Mouse (Mus musculus): Measurements from ENCODE around the gene Orm3. TPM values are rescaled to one million over a fixed set of nuclear protein-coding genes. Genes with fewer than 3 reads are reported as not detected.

Orm3 gene
- not detected in 2 replicates for polyA plus RNA-seq (2015; fragmentation: Nextera tagmentation; extraction: Ambion mirVana)

- no peak for DNase-seq (ENCODE audit: low spot score)
Observed at GRCm38 (mm10) chr4:63355877-63356665, at the start of gene Orm3. Gene Orm3, plus strand, starts transcription at chr4:63356162.

GRCm38 (mm10) chr4:63307175-63308062 lies 48.5 kb upstream of the Orm3 start:
- peak; percentile 77 for DNase-seq (ENCODE audit: low spot score)

- DNase-seq (ENCODE audit: low spot score) = no peak
Observed at GRCm38 (mm10) chr4:63308316-63308715, 47.6 kb upstream of the Orm3 start.

GRCm38 (mm10) chr4:63310247-63310855 lies 45.6 kb upstream of the Orm3 start:
- no peak for DNase-seq (ENCODE audit: low spot score)

- no peak for DNase-seq (ENCODE audit: low spot score)
Observed at GRCm38 (mm10) chr4:63311426-63311825, 44.5 kb upstream of the Orm3 start.

- no peak for DNase-seq (ENCODE audit: low spot score)
Observed at GRCm38 (mm10) chr4:63314063-63314462, 41.9 kb upstream of the Orm3 start.

- no peak for DNase-seq (ENCODE audit: low spot score)
Observed at GRCm38 (mm10) chr4:63316076-63316746, 39.8 kb upstream of the Orm3 start.

- DNase-seq (ENCODE audit: low spot score) = peak; percentile 21
Observed at GRCm38 (mm10) chr4:63319566-63319965, 36.4 kb upstream of the Orm3 start.

GRCm38 (mm10) chr4:63323275-63323815 lies 32.6 kb upstream of the Orm3 start:
- no peak for DNase-seq (ENCODE audit: low spot score)

GRCm38 (mm10) chr4:63333403-63333802 lies 22.6 kb upstream of the Orm3 start:
- no peak for DNase-seq (ENCODE audit: low spot score)

GRCm38 (mm10) chr4:63338414-63339076 lies 17.4 kb upstream of the Orm3 start:
- no peak for DNase-seq (ENCODE audit: low spot score)

- no peak for DNase-seq (ENCODE audit: low spot score)
Observed at GRCm38 (mm10) chr4:63342491-63342890, 13.5 kb upstream of the Orm3 start.

- DNase-seq (ENCODE audit: low spot score) = no peak
Observed at GRCm38 (mm10) chr4:63343608-63344007, 12.4 kb upstream of the Orm3 start.

GRCm38 (mm10) chr4:63344295-63344694 lies 11.7 kb upstream of the Orm3 start, which contains the start of gene Orm1:
Gene Orm1, plus strand, starts transcription at chr4:63344560.
- DNase-seq (ENCODE audit: low spot score) = no peak

- DNase-seq (ENCODE audit: low spot score) = no peak
Observed at GRCm38 (mm10) chr4:63345261-63345660, 10.7 kb upstream of the Orm3 start.

- DNase-seq (ENCODE audit: low spot score) = no peak
Observed at GRCm38 (mm10) chr4:63346659-63347058, 9.3 kb upstream of the Orm3 start.

- DNase-seq (ENCODE audit: low spot score) = no peak
Observed at GRCm38 (mm10) chr4:63348524-63348923, 7.4 kb upstream of the Orm3 start.

- DNase-seq (ENCODE audit: low spot score) = no peak
Observed at GRCm38 (mm10) chr4:63356981-63357570, 1.1 kb downstream of the Orm3 start.

- no peak for DNase-seq (ENCODE audit: low spot score)
Observed at GRCm38 (mm10) chr4:63359861-63360260, 3.9 kb downstream of the Orm3 start.

GRCm38 (mm10) chr4:63362150-63362549 lies 6.2 kb downstream of the Orm3 start, which contains the start of gene Orm2:
Gene Orm2, plus strand, starts transcription at chr4:63362449.
- no peak for DNase-seq (ENCODE audit: low spot score)
